Mouse (Mus musculus) CH12F3 (cell line): ENCODE results near the gene Copg2.

Source experiments
- in situ Hi-C: fragments of 300-500 bp; cut with MboI; formaldehyde crosslinking; loops from 2 replicates; pipeline ENCODE4 v1.14.3; 2020; ENCODE audit warnings: low sequenced_read_pairs

Copg2 gene

GRCm38 (mm10) chr6:30735728-30736371 lies 160.7 kb downstream of the Copg2 start:
- in situ Hi-C loops = no loop called here

DNA sequence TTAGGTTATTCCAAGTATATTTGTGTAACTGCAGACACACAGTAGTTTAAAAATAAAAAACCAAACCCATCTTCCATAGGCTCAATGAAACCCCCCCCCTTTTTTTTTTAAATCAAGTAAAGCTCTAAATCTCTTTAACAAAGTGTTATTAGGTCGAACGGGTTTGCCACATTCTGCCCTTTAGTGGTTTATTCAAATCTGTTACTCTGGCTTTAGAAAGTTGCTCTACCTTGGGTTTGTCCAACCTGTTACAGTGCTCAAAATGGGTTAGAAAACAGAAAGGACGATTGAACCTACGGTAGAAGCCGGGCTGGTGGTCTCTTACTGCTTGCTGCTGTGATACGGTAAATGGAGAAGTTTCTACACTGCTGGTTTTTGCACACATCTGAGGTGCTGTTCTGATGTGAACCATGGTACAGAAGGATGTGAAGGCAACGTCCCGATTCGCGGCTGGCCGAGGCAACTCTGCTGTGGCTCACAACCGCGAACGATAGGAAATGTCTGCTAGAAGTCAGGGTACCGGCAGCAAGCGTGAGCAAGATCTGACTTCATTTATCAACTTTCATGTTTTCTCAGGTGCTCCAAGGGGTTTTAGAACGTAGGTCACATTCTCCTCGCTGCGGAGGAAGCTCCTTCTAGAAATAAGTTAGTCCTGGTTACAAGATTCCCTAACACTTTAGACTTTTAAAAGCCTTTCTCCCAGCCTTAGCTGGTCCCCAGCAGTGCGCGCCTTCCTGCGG lies 161.4 kb downstream of the Copg2 start:
- in situ Hi-C loops = no loop called here

- in situ Hi-C loops = no loop called here
Observed at GRCm38 (mm10) chr6:30734465-30734864, 162.1 kb downstream of the Copg2 start.

- in situ Hi-C loops = no loop called here
Observed at GRCm38 (mm10) chr6:30732571-30733130, 163.9 kb downstream of the Copg2 start.

- in situ Hi-C loops = no loop called here
Observed at GRCm38 (mm10) chr6:30730301-30730971, 166.2 kb downstream of the Copg2 start.

DNA sequence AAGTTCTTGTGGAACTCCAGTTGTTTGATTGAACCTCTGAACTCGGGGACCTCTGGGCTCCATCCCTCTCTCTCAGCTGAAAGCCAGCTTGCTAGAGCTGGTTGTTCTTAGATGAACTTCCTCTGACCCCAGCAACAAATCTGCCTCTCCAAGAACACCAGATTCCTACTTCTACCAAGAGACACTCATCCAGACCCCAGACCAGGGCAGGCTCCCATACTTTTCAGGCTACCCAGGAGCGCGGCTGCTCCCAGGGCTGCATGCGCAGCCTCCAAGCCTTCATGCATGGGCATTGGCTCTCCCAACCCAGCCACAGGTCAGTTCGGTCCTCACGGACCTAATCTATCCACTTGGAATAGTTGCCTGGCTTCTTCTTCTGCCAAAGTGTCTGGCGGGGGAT lies 173.3 kb downstream of the Copg2 start, which contains the start of gene Mest:
Mest (plus strand) TSS at position 217 of the 400 bp plus-strand sequence.
- in situ Hi-C loops = no loop called here

DNA sequence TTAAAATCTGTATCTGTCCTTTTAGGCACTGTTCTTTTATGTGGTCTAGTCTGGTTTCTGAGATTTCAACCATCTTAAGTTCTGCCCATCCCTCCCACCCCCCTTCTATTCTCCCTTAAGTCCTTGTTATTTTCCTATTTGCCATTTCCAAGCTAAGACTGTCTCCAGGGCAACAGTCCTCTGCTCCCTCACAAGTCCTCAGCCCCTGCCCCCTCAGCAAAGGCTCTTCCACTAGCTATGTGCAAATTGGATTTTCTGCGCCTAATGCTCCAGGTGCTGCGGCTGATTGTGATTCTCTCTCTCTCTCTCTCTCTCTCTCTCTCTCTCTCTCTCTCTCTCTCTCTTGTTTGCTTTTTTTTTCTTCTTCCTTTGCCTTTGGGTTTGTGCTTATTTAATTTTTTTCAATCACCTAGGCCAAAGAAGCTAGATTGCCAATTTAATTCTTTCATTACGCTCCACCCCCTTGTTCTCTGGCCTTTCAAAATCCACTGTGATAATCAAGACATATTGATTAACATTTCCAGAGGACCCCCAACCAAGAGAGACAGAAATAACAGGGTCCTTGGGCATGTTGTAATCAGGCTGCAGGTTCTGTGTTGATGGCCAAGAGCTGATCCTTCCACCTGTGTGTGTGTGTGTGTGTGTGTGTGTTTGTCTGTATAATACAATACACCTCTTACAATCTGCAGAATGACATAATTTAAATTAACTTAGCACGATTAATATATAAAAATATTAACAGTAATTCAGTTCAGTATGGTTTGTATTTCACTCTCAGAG lies 174.0 kb downstream of the Copg2 start:
- in situ Hi-C loops = no loop called here

DNA sequence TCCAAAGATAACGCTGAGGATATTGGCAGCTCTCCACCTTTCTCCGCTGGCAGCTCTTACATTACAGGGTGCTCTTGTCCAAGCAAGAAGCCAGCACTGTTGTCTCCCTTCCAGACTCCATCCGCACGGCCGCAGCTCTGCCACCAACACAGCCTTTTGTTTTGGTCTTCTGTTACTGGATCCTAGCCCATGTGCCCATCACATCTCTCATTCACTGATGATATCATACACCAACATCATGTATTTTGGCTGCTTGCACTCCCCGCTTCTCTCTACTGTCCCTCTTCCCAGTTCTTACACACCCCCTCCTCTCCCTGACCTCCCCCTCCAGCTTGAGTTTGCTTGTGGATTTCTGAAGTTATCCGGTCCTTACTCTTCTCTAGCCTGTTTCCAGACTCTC lies 179.8 kb downstream of the Copg2 start:
- in situ Hi-C loops = no loop called here

GRCm38 (mm10) chr6:30714891-30715471 lies 181.6 kb downstream of the Copg2 start:
- in situ Hi-C loops = no loop called here

DNA sequence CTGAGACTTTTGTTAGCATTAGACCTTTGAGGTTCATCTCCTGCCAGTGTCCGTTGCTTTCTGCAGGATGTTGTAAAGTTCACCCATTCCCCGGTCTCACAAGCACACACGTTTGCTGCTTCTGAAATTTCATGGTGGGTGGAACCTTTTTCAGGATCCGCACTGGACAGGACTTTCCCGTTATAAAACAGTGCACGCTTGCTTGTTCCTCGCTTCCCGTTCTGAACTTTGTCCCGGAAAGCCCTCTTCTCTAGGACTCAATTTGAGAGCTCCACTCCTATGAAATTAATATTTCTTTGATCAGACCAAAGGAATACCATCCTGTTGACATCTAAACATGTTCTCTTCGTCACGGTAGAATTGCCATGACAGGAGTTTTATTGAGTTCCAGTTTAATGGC lies 182.7 kb downstream of the Copg2 start:
- in situ Hi-C loops = no loop called here

GRCm38 (mm10) chr6:30713455-30713854 lies 183.1 kb downstream of the Copg2 start:
- in situ Hi-C loops = no loop called here

DNA sequence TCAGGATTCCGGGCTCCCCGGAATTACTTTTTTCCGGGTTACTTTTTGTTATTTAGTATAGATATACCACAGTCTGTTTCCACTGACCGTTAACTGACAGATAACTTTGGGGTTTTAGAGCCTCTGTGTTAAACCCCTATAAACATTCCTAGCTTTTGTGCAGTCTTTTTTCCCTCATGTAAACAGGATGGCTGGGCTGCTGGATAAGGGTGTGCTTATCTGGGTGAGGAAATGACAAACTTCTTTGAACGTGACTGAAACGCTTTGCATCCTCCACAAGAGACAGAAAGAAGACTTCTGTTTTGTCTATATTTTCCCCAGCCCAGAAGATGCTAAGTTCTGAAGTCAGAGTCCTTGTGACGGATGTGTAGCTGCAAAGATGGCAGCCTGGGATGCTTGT lies 184.1 kb downstream of the Copg2 start:
- in situ Hi-C loops = no loop called here

DNA sequence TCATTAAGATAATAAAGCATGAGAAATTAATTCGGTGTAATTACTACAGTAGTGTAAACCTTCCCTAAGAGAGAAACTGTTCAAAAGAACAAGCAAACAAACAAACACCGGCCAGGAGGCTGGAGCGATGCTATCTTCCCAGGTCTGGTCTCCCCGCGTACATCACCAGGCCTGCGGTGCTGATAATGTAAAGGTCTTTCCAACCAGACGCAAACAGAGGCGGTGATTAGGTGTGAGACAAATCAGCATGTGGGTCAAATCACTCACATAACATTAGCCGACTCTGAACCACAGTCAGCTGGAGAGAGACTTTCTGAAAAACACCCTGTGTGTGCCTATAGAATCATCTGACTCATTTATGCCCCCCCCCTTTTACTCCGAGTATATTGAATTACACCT lies 185.2 kb downstream of the Copg2 start:
- in situ Hi-C loops = no loop called here

GRCm38 (mm10) chr6:30710371-30711364 lies 185.9 kb downstream of the Copg2 start:
- in situ Hi-C loops = no loop called here

GRCm38 (mm10) chr6:30709115-30709514 lies 187.5 kb downstream of the Copg2 start:
- in situ Hi-C loops = no loop called here

- in situ Hi-C loops = no loop called here
Observed at GRCm38 (mm10) chr6:30703977-30704602, 192.5 kb downstream of the Copg2 start.

- in situ Hi-C loops = no loop called here
Observed at GRCm38 (mm10) chr6:30703476-30703875, 193.1 kb downstream of the Copg2 start.

GRCm38 (mm10) chr6:30702881-30703280 lies 193.7 kb downstream of the Copg2 start:
- in situ Hi-C loops = no loop called here

GRCm38 (mm10) chr6:30700182-30700581 lies 196.4 kb downstream of the Copg2 start:
- in situ Hi-C loops = no loop called here
